Mouse (Mus musculus): ENCODE measurements around the gene Srd5a1.

- TF ChIP-seq CTCF (IDR thresholded peaks at IDR 0.05; ENCODE audit: control insufficient read depth, insufficient read depth, insufficient read length), result no peak
- no peak for TF ChIP-seq MYOD1 (IDR thresholded peaks at IDR 0.05; ENCODE audit: control insufficient read depth, insufficient read length, low read depth)
These were observed 33.9 kb downstream of the Srd5a1 start for GRCm38 (mm10) chr13:69577181-69577834.
